7 mouse cellular contexts compared by ENCODE assay signal in the genomic region with DNA sequence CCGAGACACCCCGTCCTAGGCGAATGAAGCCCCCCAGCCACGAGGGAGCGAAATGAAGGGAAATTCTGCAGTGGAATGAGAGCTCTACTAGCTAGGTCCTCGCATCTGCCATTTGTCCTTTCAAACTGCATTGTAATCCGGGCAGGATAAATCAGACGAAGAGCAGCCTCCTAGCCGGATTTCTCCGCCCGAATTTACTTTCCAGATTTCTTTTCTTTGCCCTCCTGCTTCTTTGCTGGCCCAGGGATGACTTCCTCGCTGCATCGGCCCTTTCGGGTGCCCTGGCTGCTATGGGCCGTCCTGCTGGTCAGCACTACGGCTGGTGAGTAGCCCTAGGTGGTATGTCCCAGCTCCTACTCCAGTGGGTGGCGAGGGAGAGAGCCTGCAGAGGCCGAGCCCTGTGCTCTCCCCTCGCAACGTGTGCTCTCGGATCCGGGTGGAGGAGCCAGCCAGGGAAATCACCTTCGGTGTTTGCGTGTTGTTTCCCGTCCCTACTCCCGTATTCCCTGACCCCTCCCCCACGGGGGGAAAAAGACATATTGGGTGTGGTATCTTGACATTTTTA. TPM values are rescaled to one million over a fixed set of nuclear protein-coding genes. Genes with fewer than 3 reads are reported as not detected.
A peak's percentile ranks its signal among the peaks of the same experiment; 100 is the strongest.
DNase-seq lines count a peak whose midpoint lies in the region; ATAC-seq and TF ChIP-seq lines count a peak whose summit lies in the region.

No protein-coding gene starts in this region.

- H3K27ac ChIP-seq in embryonic facial prominence, embryonic 10.5 days (replicated peaks): peak overlapping the region; percentile 100
- peak overlapping the region; percentile 70 for H3K27ac ChIP-seq in kidney, adult 2 months (ENCODE audit: insufficient read depth, low read depth, low read length)
- peak overlapping the region; percentile 99 for H3K27ac ChIP-seq in limb, embryonic 13.5 days
- H3K27ac ChIP-seq in midbrain, embryonic 14.5 days (replicated peaks; ENCODE audit: low read depth, low read length): peak overlapping the region; percentile 99
- H3K27ac ChIP-seq in spleen, adult 2 months (ENCODE audit: insufficient read depth, low read length): peak overlapping the region; percentile 45; the same call in 1 of the 2 replicates

- H3K9ac ChIP-seq in limb, embryonic 13.5 days: peak overlapping the region; percentile 95
- H3K9ac ChIP-seq in midbrain, embryonic 14.5 days (replicated peaks; ENCODE audit: low read length): peak overlapping the region; percentile 95

- H3K9me3 ChIP-seq in embryonic facial prominence, embryonic 10.5 days: no peaks in the 10 kb centered on the region
- no peaks in the 10 kb centered on the region for H3K9me3 ChIP-seq in limb, embryonic 13.5 days
- no peaks in the 10 kb centered on the region for H3K9me3 ChIP-seq in midbrain, embryonic 14.5 days (ENCODE audit: control insufficient read depth, low read length)

- no peak for TF ChIP-seq CTCF in kidney, adult 2 months (conservative IDR thresholded peaks at IDR 0.05; ENCODE audit: insufficient read depth, insufficient read length, low read depth, low read length)
- no peak for TF ChIP-seq CTCF in spleen, adult 2 months (IDR thresholded peaks at IDR 0.05; ENCODE audit: extremely low read depth, insufficient read depth, insufficient read length, insufficient replicate concordance)

- H3K27me3 ChIP-seq in embryonic facial prominence, embryonic 10.5 days (replicated peaks; ENCODE audit: low read depth, poor library complexity, severe bottlenecking): no peaks in the 10 kb centered on the region
- no peaks in the 10 kb centered on the region for H3K27me3 ChIP-seq in kidney, adult 2 months (replicated peaks; ENCODE audit: control insufficient read depth, insufficient read depth, low read length)
- no peaks in the 10 kb centered on the region for H3K27me3 ChIP-seq in limb, embryonic 13.5 days
- H3K27me3 ChIP-seq in midbrain, embryonic 14.5 days (ENCODE audit: control insufficient read depth, insufficient read depth, low read length): no peaks in the 10 kb centered on the region
- H3K27me3 ChIP-seq in spleen, adult 2 months (ENCODE audit: control insufficient read depth, insufficient read depth, low read length): peaks cover 11% of the 10 kb centered on the region

- ATAC-seq in limb, embryonic 13.5 days (ENCODE audit: low FRiP score, low read depth): no peak
- no peak for ATAC-seq in midbrain, embryonic 14.5 days (ENCODE audit: low FRiP score, low TSS enrichment)

- H3K4me3 ChIP-seq in embryonic facial prominence, embryonic 10.5 days: peak overlapping the region; percentile 88
- peak overlapping the region; percentile 63 for H3K4me3 ChIP-seq in kidney, adult 2 months (ENCODE audit: insufficient read depth, low read depth, low read length)
- H3K4me3 ChIP-seq in limb, embryonic 13.5 days: peak overlapping the region; percentile 98
- H3K4me3 ChIP-seq in midbrain, embryonic 14.5 days (replicated peaks; ENCODE audit: low read depth, low read length): peak overlapping the region; percentile 97
- H3K4me3 ChIP-seq in spleen, adult 2 months (ENCODE audit: extremely low read depth, insufficient read depth, insufficient read length): peak overlapping the region; percentile 83

- H3K4me2 ChIP-seq in limb, embryonic 13.5 days (replicated peaks): peak overlapping the region; percentile 77
- peak overlapping the region; percentile 88 for H3K4me2 ChIP-seq in midbrain, embryonic 14.5 days (ENCODE audit: low read length)

- DNase-seq in adrenal gland, postnatal 10 days: peak; percentile 56
- DNase-seq in embryonic facial prominence, embryonic 10.5 days (ENCODE audit: low spot score): peak; percentile 68
- peak; percentile 96 for DNase-seq in heart, adult 11 months
- peak; percentile 60 for DNase-seq in kidney, adult 2 months
- peak; percentile 68 for DNase-seq in midbrain, embryonic 14.5 days
- peak in 1 of 2 experiments; percentile 3 for DNase-seq in spleen, adult 2 months (ENCODE audit: low read depth in 1 of 2, low spot score in 2 of 2)

- no peak for TF ChIP-seq POLR2A in kidney, adult 2 months (IDR thresholded peaks at IDR 0.05; ENCODE audit: low read depth, low read length)
- no peak for TF ChIP-seq POLR2A in spleen, adult 2 months (IDR thresholded peaks at IDR 0.05; ENCODE audit: low read depth, low read length)

- peaks cover 37% of the 10 kb centered on the region for H3K4me1 ChIP-seq in embryonic facial prominence, embryonic 10.5 days
- H3K4me1 ChIP-seq in kidney, adult 2 months (ENCODE audit: control insufficient read depth, insufficient read depth, low read length): peaks cover 2% of the 10 kb centered on the region; the same call in 1 of the 2 replicates
- H3K4me1 ChIP-seq in limb, embryonic 13.5 days: peaks cover 9% of the 10 kb centered on the region
- H3K4me1 ChIP-seq in midbrain, embryonic 14.5 days (ENCODE audit: control insufficient read depth, insufficient read depth, low read length): peaks cover 17% of the 10 kb centered on the region
- peaks cover 3% of the 10 kb centered on the region; the same call in 1 of the 2 replicates for H3K4me1 ChIP-seq in spleen, adult 2 months (ENCODE audit: control insufficient read depth, insufficient read depth, insufficient read length)

- 0% methylated on average over 27 of the region's 27 CpGs for WGBS in embryonic facial prominence, embryonic 10.5 days
- under 1% methylated on average over 27 of the region's 27 CpGs for WGBS in kidney, adult 2 months
- WGBS in limb, embryonic 13.5 days: under 1% methylated on average over 27 of the region's 27 CpGs
- under 1% methylated on average over 27 of the region's 27 CpGs for WGBS in midbrain, embryonic 14.5 days
- WGBS in spleen, adult 2 months: 1% methylated on average over 27 of the region's 27 CpGs

- peaks cover 17% of the 10 kb centered on the region for H3K36me3 ChIP-seq in embryonic facial prominence, embryonic 10.5 days (replicated peaks)
- H3K36me3 ChIP-seq in kidney, adult 2 months (ENCODE audit: control insufficient read depth, insufficient read depth, low read length): no peaks in the 10 kb centered on the region
- peaks cover 5% of the 10 kb centered on the region for H3K36me3 ChIP-seq in limb, embryonic 13.5 days
- no peaks in the 10 kb centered on the region for H3K36me3 ChIP-seq in midbrain, embryonic 14.5 days (ENCODE audit: control insufficient read depth, insufficient read depth, low read length)
- no peaks in the 10 kb centered on the region for H3K36me3 ChIP-seq in spleen, adult 2 months (ENCODE audit: control insufficient read depth, insufficient read depth, low read length)

RNA-seq across cellular contexts. Expression of a gene that starts 1.3 kb away (rescaled TPM):
- 10 to 100 TPM; 49.2 to 55.0 TPM for total RNA-seq in adrenal gland, postnatal 10 days (2021)
- 6.4 and 7.1 TPM in 2 replicates for polyA plus RNA-seq in embryonic facial prominence, embryonic 10.5 days (2016; fragmentation: Nextera tagmentation; extraction: Ambion mirVana)
- polyA plus RNA-seq in kidney, adult 2 months (2012; rRNA removed): 7.0 and 8.1 TPM in 2 replicates
- polyA plus RNA-seq in limb, embryonic 13.5 days (2015; fragmentation: Nextera tagmentation; extraction: Ambion mirVana): 11.2 and 12.0 TPM in 2 replicates
- 19.0 TPM in 2 replicates for polyA plus RNA-seq in midbrain, embryonic 14.5 days (2014; fragmentation: Nextera tagmentation; extraction: Ambion mirVana)
- 1.2 and 1.4 TPM in 2 replicates for polyA plus RNA-seq in spleen, adult 2 months (2012; rRNA removed)

Comparison
In these comparisons a context has a peak if more than half of its experiments do, and no peak if none do; other contexts are left out.
1. H3K27ac ChIP-seq: peak in every context shown above with its lines; median percentile 100 in embryonic facial prominence, embryonic 10.5 days; 99 in limb, embryonic 13.5 days; 99 in midbrain, embryonic 14.5 days; 70 in kidney, adult 2 months; 45 in spleen, adult 2 months.